Mouse (Mus musculus) limb, embryonic 13.5 days (tissue): ENCODE measurements around the gene Sh2d5. TPM values are rescaled to one million over a fixed set of nuclear protein-coding genes. Genes with fewer than 3 reads are reported as not detected.

Source experiments
- ATAC-seq: fragments of 200-750 bp; cut with Nextera tagmentation; 2 replicates; pipeline ENCODE4 v1.8.0; 2017; ENCODE audit warnings: low read depth, moderate number of reproducible peaks, moderate TSS enrichment; ENCODE audit not compliant: low FRiP score
- H3K27ac ChIP-seq: fragments of 300-500 bp; sonication (generic); 2 replicates; pipeline ENCODE4 v1.5.1; 2015; ENCODE audit warnings: inconsistent platforms, mild to moderate bottlenecking, moderate library complexity
- H3K27me3 ChIP-seq: fragments of 300-500 bp; sonication (generic); 2 replicates; pipeline ENCODE4 v1.6.1; 2015; ENCODE audit warnings: mild to moderate bottlenecking, inconsistent platforms
- H3K36me3 ChIP-seq: fragments of 300-500 bp; sonication (generic); 2 replicates; pipeline ENCODE4 v1.6.1; 2015; ENCODE audit warnings: inconsistent platforms, mild to moderate bottlenecking, moderate library complexity
- H3K4me1 ChIP-seq: fragments of 300-500 bp; sonication (generic); 2 replicates; pipeline ENCODE4 v1.6.1; 2015; ENCODE audit warnings: inconsistent platforms
- H3K4me2 ChIP-seq: fragments of 300-500 bp; sonication (generic); replicated peaks from 2 replicates; pipeline ENCODE4 v1.6.1; 2015; ENCODE audit warnings: inconsistent platforms, mild to moderate bottlenecking, moderate library complexity
- H3K4me3 ChIP-seq: fragments of 300-500 bp; sonication (generic); 2 replicates; pipeline ENCODE4 v1.5.1; 2015; ENCODE audit warnings: moderate library complexity, mild to moderate bottlenecking, inconsistent platforms
- H3K9ac ChIP-seq: fragments of 300-500 bp; sonication (generic); 2 replicates; pipeline ENCODE4 v1.6.1; 2015; ENCODE audit warnings: mild to moderate bottlenecking, inconsistent platforms
- H3K9me3 ChIP-seq: fragments of 300-500 bp; sonication (generic); 2 replicates; pipeline ENCODE4 v1.6.1; 2016; ENCODE audit warnings: inconsistent platforms
- WGBS: fragments of 180-500 bp; shearing (Covaris S2); methylation state at CpG from one replicate; pipeline ENCODE4 v1.1.7; 2015; 5-methylcytosine and 5-hydroxymethylcytosine counted together
- polyA plus RNA-seq: library from polyadenylated mRNA; unstranded; fragments of >200 nt; fragmentation: Nextera tagmentation; extraction: Ambion mirVana; gene quantifications from 2 replicates; pipeline ENCODE4 v1.2.1, GENCODE M21; 2015

Gene Sh2d5
- polyA plus RNA-seq, 1 experiment from 2014 or later: 0.85 TPM

DNA sequence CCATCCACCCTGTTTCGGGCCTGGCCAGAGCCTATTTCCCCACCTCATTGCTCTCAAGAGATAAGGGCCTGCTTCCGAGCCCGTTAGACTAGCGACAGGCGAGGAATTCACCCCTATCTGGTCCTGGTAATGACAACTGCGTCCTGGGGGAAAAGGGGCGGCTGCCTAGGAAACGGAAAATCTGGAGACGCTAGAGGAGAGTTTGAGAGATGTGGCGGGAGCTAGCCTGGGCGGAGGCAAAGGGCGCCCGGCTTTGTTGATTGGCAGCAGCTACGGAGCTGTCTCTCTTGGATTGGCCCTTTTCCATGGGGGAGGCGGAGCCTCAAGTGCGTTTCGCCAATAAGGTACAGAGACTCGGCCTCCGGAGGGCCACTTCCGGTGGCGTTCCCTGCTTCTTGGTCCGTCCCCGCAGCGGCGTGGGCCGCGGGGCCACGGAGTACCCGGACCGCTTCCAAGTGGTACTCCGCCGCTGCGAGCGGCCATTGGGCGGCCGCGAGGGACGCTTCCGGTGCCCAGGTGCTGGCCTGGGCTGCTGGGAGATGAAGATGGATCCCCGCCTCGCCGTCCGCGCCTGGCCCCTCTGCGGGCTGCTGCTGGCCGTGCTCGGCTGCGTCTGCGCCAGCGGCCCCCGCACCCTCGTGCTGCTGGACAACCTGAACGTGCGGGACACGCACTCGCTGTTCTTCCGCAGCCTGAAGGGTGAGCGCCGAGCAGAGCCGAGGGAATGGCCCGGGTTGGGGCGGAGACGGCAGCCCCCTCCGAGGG is 54.3 kb downstream of the Sh2d5 start, which contains the start of gene Ddost:
Ddost (plus strand) TSS at position 391 of the 765 bp plus-strand sequence.
- peaks cover 28% of the 10 kb centered on the region for H3K36me3 ChIP-seq
- peak; percentile 97 for ATAC-seq
- no peaks in the 10 kb centered on the region; the same call in 1 of the 2 replicates for H3K9me3 ChIP-seq
- peak within 1 kb of the TSS; percentile 96 for H3K9ac ChIP-seq
- H3K4me2 ChIP-seq: peak within 1 kb of the TSS; percentile 90
- WGBS: under 1% methylated on average over 62 of the region's 64 CpGs
- H3K27me3 ChIP-seq: no peaks in the 10 kb centered on the region
- peak within 1 kb of the TSS; percentile 97 for H3K4me3 ChIP-seq
- peak within 1 kb of the TSS; percentile 73 for H3K27ac ChIP-seq
- peaks cover 22% of the 10 kb centered on the region for H3K4me1 ChIP-seq

DNA sequence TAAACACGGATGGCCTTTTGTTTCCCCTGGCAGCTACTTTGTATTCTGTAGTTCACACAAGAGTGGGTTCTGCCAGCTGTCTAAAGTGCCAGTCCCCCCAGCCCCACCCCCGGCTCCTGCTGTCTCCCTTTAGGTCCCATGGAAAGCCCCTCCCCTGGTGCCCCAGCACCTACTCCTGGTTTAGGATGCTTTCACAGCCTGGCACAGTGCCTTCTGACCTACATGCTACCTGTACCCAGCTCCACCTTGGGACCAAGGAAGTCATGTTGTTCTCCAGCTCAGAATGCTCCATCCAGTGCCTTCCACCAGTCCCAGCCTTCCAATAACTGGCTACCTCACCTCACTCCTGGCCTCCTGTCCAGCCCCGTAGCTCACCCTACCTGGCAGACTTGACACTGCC is 56.8 kb downstream of the Sh2d5 start:
- Histone ChIP-seq H3K4me2 (no peak overlapping the region), H3K9me3 (no peaks in the 10 kb centered on the region), H3K27ac (no peak overlapping the region), H3K4me1 (peaks cover 22% of the 10 kb centered on the region), H3K27me3 (no peaks in the 10 kb centered on the region), H3K9ac (no peak overlapping the region), H3K36me3 (peaks cover 51% of the 10 kb centered on the region), H3K4me3 (no peak overlapping the region)
- WGBS: 88% methylated on average over 3 of the region's 3 CpGs
- no peak for ATAC-seq

- peak overlapping the region; percentile 39; the same call in 1 of the 2 replicates for H3K9ac ChIP-seq
- no peaks in the 10 kb centered on the region for H3K9me3 ChIP-seq
- H3K4me2 ChIP-seq: no peak overlapping the region
- peaks cover 22% of the 10 kb centered on the region for H3K4me1 ChIP-seq
- no peak overlapping the region for H3K4me3 ChIP-seq
- no peaks in the 10 kb centered on the region for H3K27me3 ChIP-seq
- ATAC-seq: no peak
- peaks cover 58% of the 10 kb centered on the region for H3K36me3 ChIP-seq
- WGBS: 90% methylated on average over 12 of the region's 12 CpGs
- H3K27ac ChIP-seq: no peak overlapping the region
Observed at GRCm38 (mm10) chr4:138307739-138308138, 57.5 kb downstream of the Sh2d5 start.

- no peak overlapping the region for H3K4me2 ChIP-seq
- no peaks in the 10 kb centered on the region for H3K27me3 ChIP-seq
- 94% methylated on average over 19 of the region's 19 CpGs for WGBS
- no peak for ATAC-seq
- H3K4me1 ChIP-seq: peaks cover 9% of the 10 kb centered on the region
- no peak overlapping the region for H3K27ac ChIP-seq
- no peak overlapping the region for H3K4me3 ChIP-seq
- H3K9me3 ChIP-seq: no peaks in the 10 kb centered on the region
- H3K9ac ChIP-seq: no peak overlapping the region
- H3K36me3 ChIP-seq: peaks cover 85% of the 10 kb centered on the region
Observed at GRCm38 (mm10) chr4:138310311-138310910, 60.2 kb downstream of the Sh2d5 start.

Other genes starting within 250 kb of the Sh2d5 start
- 202 and 222 TPM in 2 replicates for gene Hp1bp3, start 34.1 kb upstream of the Sh2d5 start, polyA plus RNA-seq
- 1.2 and 1.4 TPM in 2 replicates for gene Kif17, start within 50 bp of the Sh2d5 start, polyA plus RNA-seq
- 356 and 364 TPM in 2 replicates for gene Ddost, start 54.3 kb downstream of the Sh2d5 start, polyA plus RNA-seq
- 50.5 and 57.0 TPM in 2 replicates for gene Pink1, start 75.9 kb downstream of the Sh2d5 start, polyA plus RNA-seq
- gene Cda, start 117.6 kb downstream of the Sh2d5 start, polyA plus RNA-seq: 4.9 and 5.6 TPM in 2 replicates
- not detected in 2 replicates for gene Fam43b, start 146.1 kb downstream of the Sh2d5 start, polyA plus RNA-seq
- 18.4 and 18.9 TPM in 2 replicates for gene Mul1, start 184.3 kb downstream of the Sh2d5 start, polyA plus RNA-seq
- 1.6 and 1.9 TPM in 2 replicates for gene Camk2n1, start 203.9 kb downstream of the Sh2d5 start, polyA plus RNA-seq